Mouse (Mus musculus) ES-Bruce4 (cell line): ENCODE results near the gene Mettl9.

ENCODE experiments used
- CTCF ChIP-seq: IDR thresholded peaks from one replicate; pipeline ENCODE4 v1.8.1; 2011; ENCODE audit warnings: low read depth, low read length
- POLR2A ChIP-seq: IDR thresholded peaks from one replicate; pipeline ENCODE4 v1.8.1; 2011; ENCODE audit warnings: low read length; ENCODE audit not compliant: insufficient read depth

DNA sequence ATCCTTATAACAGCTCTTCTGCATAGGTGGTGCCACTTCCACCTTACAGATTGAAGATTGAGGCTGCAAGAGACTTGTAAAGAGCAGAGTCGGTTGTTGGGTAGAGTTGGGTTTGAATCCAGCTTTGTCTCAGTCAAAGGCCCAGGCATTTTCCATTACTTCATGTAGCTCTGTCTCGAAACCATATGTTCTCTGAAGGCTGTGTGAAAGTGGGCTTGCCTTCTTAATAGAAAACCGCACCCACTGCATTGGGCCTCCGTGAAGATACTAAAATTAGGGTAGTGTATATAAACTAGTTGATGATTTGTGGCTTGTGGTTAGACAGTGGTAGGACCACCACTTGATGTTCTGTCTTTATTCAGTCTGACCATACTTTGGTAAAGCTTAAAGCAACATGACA, 6.3 kb downstream of the Mettl9 start:
- TF ChIP-seq POLR2A (no peak), CTCF (no peak)
